Mouse (Mus musculus) layer of hippocampus, adult 9-11 months (tissue): ENCODE data around the gene 2010111I01Rik.
A peak's percentile ranks its signal among the peaks of the same experiment; 100 is the strongest.

Experiments used
- DNase-seq: peaks from one replicate; pipeline ENCODE4 v3.0.0; 2022

2010111I01Rik gene

GRCm38 (mm10) chr13:63270191-63270590 lies 305.5 kb downstream of the 2010111I01Rik start:
- no peak for DNase-seq

GRCm38 (mm10) chr13:63272017-63272601 lies 307.4 kb downstream of the 2010111I01Rik start:
- DNase-seq, result no peak

GRCm38 (mm10) chr13:63272602-63273229 lies 308.0 kb downstream of the 2010111I01Rik start:
- no peak for DNase-seq

- DNase-seq, result no peak
Measured at GRCm38 (mm10) chr13:63273859-63274258, 309.2 kb downstream of the 2010111I01Rik start.

- DNase-seq, result no peak
Measured at GRCm38 (mm10) chr13:63274488-63275166, 309.9 kb downstream of the 2010111I01Rik start.

- DNase-seq, result no peak
Measured at GRCm38 (mm10) chr13:63276389-63276788, 311.7 kb downstream of the 2010111I01Rik start.

GRCm38 (mm10) chr13:63277316-63277715 lies 312.6 kb downstream of the 2010111I01Rik start:
- DNase-seq, result no peak

GRCm38 (mm10) chr13:63278141-63278631 lies 313.5 kb downstream of the 2010111I01Rik start:
- DNase-seq, result no peak

- peak; percentile 78 for DNase-seq
Measured at GRCm38 (mm10) chr13:63278796-63279475, 314.2 kb downstream of the 2010111I01Rik start.

GRCm38 (mm10) chr13:63279807-63280206 lies 315.1 kb downstream of the 2010111I01Rik start:
- DNase-seq, result no peak

GRCm38 (mm10) chr13:63280344-63280743 lies 315.7 kb downstream of the 2010111I01Rik start:
- DNase-seq, result no peak

GRCm38 (mm10) chr13:63281206-63281605 lies 316.5 kb downstream of the 2010111I01Rik start:
- DNase-seq, result no peak

GRCm38 (mm10) chr13:63283236-63283635 lies 318.5 kb downstream of the 2010111I01Rik start:
- no peak for DNase-seq

GRCm38 (mm10) chr13:63284748-63285147 lies 320.1 kb downstream of the 2010111I01Rik start:
- DNase-seq, result no peak

- DNase-seq, result no peak
Measured at GRCm38 (mm10) chr13:63286483-63287102, 321.9 kb downstream of the 2010111I01Rik start.

- DNase-seq, result no peak
Measured at GRCm38 (mm10) chr13:63289152-63289551, 324.5 kb downstream of the 2010111I01Rik start.

GRCm38 (mm10) chr13:63289687-63290086 lies 325.0 kb downstream of the 2010111I01Rik start:
- DNase-seq, result no peak

GRCm38 (mm10) chr13:63290126-63290525 lies 325.4 kb downstream of the 2010111I01Rik start:
- DNase-seq, result no peak

GRCm38 (mm10) chr13:63291016-63291415 lies 326.3 kb downstream of the 2010111I01Rik start:
- no peak for DNase-seq

- no peak for DNase-seq
Measured at GRCm38 (mm10) chr13:63293647-63294046, 329.0 kb downstream of the 2010111I01Rik start.

- DNase-seq, result no peak
Measured at GRCm38 (mm10) chr13:63294359-63295193, 329.9 kb downstream of the 2010111I01Rik start.

GRCm38 (mm10) chr13:63296300-63296699 lies 331.6 kb downstream of the 2010111I01Rik start:
- DNase-seq, result no peak
